Mouse (Mus musculus): ENCODE measurements at regions not wholly inside any gene's neighbourhood (a gene's known extent, or its start where the extent isn't known, plus 50 kb on each side); places are given as distances from the start of the nearest gene placed in this dataset.

DNA sequence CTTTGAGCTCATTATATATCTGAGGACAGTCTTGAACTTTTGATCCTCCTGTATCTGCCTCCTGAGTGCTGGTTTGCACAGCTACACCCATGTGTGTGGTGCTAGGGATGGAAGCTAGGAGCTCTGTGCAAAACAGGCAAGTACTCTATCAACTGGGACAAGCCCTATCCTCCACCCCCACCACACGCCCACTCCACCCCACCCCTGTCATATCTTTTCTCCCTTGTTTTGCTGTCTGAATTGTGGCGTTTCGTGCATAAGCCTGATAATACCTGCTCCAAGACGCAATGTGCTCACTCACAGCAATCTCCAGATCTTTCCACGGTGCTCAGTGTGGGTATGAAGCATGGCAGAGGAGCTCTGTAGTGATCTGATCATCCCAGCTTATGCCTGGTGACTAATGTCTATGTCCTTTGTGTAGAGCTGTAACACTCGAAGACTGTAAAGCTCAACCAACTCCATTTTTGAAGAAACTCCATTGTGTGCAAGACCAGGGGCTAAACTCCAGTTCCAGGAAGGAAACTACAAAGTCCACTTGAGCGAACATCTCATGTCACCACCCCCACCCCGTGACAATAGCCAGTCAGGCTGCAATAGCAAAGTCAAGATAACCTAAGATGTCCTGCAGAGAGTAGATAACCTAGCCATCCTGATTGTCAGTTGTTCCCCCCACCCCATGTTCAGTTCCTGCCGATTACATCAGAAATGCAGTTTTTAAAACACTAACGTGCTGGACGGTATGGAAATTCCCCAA, 52.2 kb upstream of the Asb17 start (continued):
- TF ChIP-seq MEF2A (IDR thresholded peaks at IDR 0.05; ENCODE audit: extremely low read depth, insufficient replicate concordance, low read depth, low read length, poor library complexity, severe bottlenecking) (peak; percentile 80), MYB (IDR thresholded peaks at IDR 0.05; ENCODE audit: low read depth, low read length) (peak; percentile 97), USF1 (IDR thresholded peaks at IDR 0.05; ENCODE audit: low read depth, low read length) (peak; percentile 60), CHD1 (IDR thresholded peaks at IDR 0.05; ENCODE audit: low read depth, low read length) (peak; percentile 97; the same call in 1 of the 2 replicates), TAL1 (IDR thresholded peaks at IDR 0.05; ENCODE audit: low read length) (peak; percentile 95), TBP (IDR thresholded peaks at IDR 0.05; ENCODE audit: low read depth, low read length) (peak; percentile 90), NRF1 (IDR thresholded peaks at IDR 0.05; ENCODE audit: insufficient read depth, low read depth, low read length, poor library complexity, severe bottlenecking) (no peak), EP300 (IDR thresholded peaks at IDR 0.05; ENCODE audit: low read depth in 1 of 2, low read length in 2 of 2) (peak; percentile 98), ELF1 (IDR thresholded peaks at IDR 0.05; ENCODE audit: low read depth, low read length) (no peak; the same call in 1 of the 2 replicates), ETS1 (IDR thresholded peaks at IDR 0.05; ENCODE audit: low read depth, low read length) (peak; percentile 97)

DNA sequence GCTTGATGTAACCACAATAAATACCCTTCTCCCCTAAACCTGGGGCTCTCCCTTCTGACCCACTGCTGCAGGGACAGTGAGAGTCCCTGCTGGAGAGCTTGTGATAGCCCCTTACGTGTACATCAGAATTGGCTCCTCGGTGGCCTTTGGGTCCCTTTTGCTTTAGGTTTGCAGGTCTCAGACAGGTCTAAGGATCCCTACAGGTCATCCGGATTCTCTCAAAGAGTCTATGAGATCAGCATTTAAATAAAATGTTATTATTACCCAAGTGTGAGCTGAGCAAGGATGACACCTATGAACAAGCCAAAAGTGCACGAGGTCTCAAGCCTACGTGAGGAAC, 51.7 kb upstream of the Asb17 start:
- H3K36me3 ChIP-seq (ENCODE audit: control insufficient read depth in 1 of 2, insufficient read depth in 2 of 2, low read length in 2 of 2), result peaks cover 0 to 47% of the 10 kb centered on the region in 2 experiments; a peak in 2 of 4 replicates
- no peaks in the 10 kb centered on the region for H3K9me3 ChIP-seq (replicated peaks; ENCODE audit: insufficient read depth, low read length)
- no peak for DNase-seq (ENCODE audit: low read depth, low spot score)
- peak overlapping the region; percentile 99 for H3K27ac ChIP-seq (ENCODE audit: control insufficient read depth, low read depth, low read length)
- H3K79me2 ChIP-seq (ENCODE audit: control insufficient read depth, insufficient read depth, low read length, poor library complexity), result peaks cover 5% of the 10 kb centered on the region; the same call in 1 of the 2 replicates
- peak overlapping the region; percentile 89 for H3K9ac ChIP-seq (ENCODE audit: control insufficient read depth, low read depth, low read length, poor library complexity, severe bottlenecking)
- peak overlapping the region; percentile 5 to 27; a peak in 2 of 4 replicates for H3K4me3 ChIP-seq (ENCODE audit: control insufficient read depth in 1 of 2, insufficient read depth in 1 of 2, low read depth in 2 of 2, low read length in 2 of 2)
- peaks cover 32 to 55% of the 10 kb centered on the region in 2 experiments for H3K4me1 ChIP-seq (ENCODE audit: control insufficient read depth in 1 of 2, insufficient read depth in 2 of 2, low read length in 2 of 2)
- no peaks in the 10 kb centered on the region for H3K27me3 ChIP-seq (ENCODE audit: control insufficient read depth in 1 of 2, insufficient read depth in 2 of 2, low read length in 2 of 2)
- no peak for TF ChIP-seq ETS1 (IDR thresholded peaks at IDR 0.05; ENCODE audit: low read depth, low read length)
- TF ChIP-seq USF2 (IDR thresholded peaks at IDR 0.05; ENCODE audit: borderline replicate concordance in 1 of 2, insufficient read depth in 1 of 2, low read depth in 1 of 2, low read length in 2 of 2), result no peak
- peak; percentile 31; the same call in 1 of the 2 replicates for TF ChIP-seq HCFC1 (IDR thresholded peaks at IDR 0.05; ENCODE audit: low read depth, low read length)
- no peak for TF ChIP-seq TCF12 (IDR thresholded peaks at IDR 0.05; ENCODE audit: low read depth, low read length)
- no peak for TF ChIP-seq GATA1 (IDR thresholded peaks at IDR 0.05; ENCODE audit: low read depth, low read length)
- TF ChIP-seq TBP (IDR thresholded peaks at IDR 0.05; ENCODE audit: low read depth, low read length), result 0 out of 2 replicates have a peak, but pooled peaks have one; percentile 56
- peak in 1 of 2 experiments; percentile 77; a peak in 2 of 4 replicates for TF ChIP-seq POLR2A (IDR thresholded peaks at IDR 0.05; ENCODE audit: control insufficient read depth in 1 of 2, insufficient read depth in 1 of 2, low read depth in 1 of 2, low read length in 2 of 2, poor library complexity in 1 of 2)
- no peak for TF ChIP-seq MAFK (IDR thresholded peaks at IDR 0.05; ENCODE audit: borderline replicate concordance, low read depth, low read length)
- TF ChIP-seq CHD1 (IDR thresholded peaks at IDR 0.05; ENCODE audit: low read depth, low read length), result peak; percentile 91; the same call in 1 of the 2 replicates
- TF ChIP-seq MAX (IDR thresholded peaks at IDR 0.05; ENCODE audit: low read length), result 0 out of 2 replicates have a peak, but pooled peaks have one; percentile 8
- peak; percentile 20; the same call in 1 of the 2 replicates for TF ChIP-seq ZMIZ1 (IDR thresholded peaks at IDR 0.05; ENCODE audit: low read depth, low read length)

Measured in MEL (cell line).